Mouse (Mus musculus) monocyte, adult 5-6 weeks (primary cell): ENCODE data around the gene Gm21366. TPM values are rescaled to one million over a fixed set of nuclear protein-coding genes. Genes with fewer than 3 reads are reported as not detected.
"Not testable (repeated sequence)": the region's sequence is repeated elsewhere in the genome, so short reads cannot be mapped to it uniquely, and the experiment has no call there.

ENCODE experiments used
- ATAC-seq: fragments of 153-309, 156-312 bp; replicated peaks from 2 replicates; pipeline ENCODE4 v1.8.0; 2017; ENCODE audit warnings: mild to moderate bottlenecking; ENCODE audit not compliant: low TSS enrichment, insufficient number of reproducible peaks, severe bottlenecking, poor library complexity, low FRiP score
- total RNA-seq: library from RNA; stranded (forward); fragments of 200-1000, 200-491, 200-594 nt; gene quantifications from 3 replicates; pipeline ENCODE4 v1.2.3, GENCODE M21; 2017

The Gm21366 gene
- total RNA-seq: not detected in 3 replicates

- not testable (repeated sequence) for ATAC-seq
Measured at GRCm38 (mm10) chrY:22861156-22861555, at the start of gene Gm21366. Gm21366 (minus strand) TSS chrY:22861256.
